Mouse (Mus musculus) layer of hippocampus, postnatal 36 days (tissue): ENCODE results near the gene Banp. TPM values are rescaled to one million over a fixed set of nuclear protein-coding genes. Genes with fewer than 3 reads are reported as not detected.

Source experiments
- DNase-seq, 2 experiments: peaks; one replicate each; pipeline ENCODE4 v3.0.0; 2022
- total RNA-seq, 2 experiments: library from RNA; stranded (reverse); gene quantifications; 2 replicates each; pipeline ENCODE4 v1.2.3; 2021

Gene Banp
- total RNA-seq, 2 experiments from 2014 or later, result 55.5 to 73.5 TPM

GRCm38 (mm10) chr8:121927316-121927715 lies 22.2 kb upstream of the Banp start:
- no peak for DNase-seq

DNA sequence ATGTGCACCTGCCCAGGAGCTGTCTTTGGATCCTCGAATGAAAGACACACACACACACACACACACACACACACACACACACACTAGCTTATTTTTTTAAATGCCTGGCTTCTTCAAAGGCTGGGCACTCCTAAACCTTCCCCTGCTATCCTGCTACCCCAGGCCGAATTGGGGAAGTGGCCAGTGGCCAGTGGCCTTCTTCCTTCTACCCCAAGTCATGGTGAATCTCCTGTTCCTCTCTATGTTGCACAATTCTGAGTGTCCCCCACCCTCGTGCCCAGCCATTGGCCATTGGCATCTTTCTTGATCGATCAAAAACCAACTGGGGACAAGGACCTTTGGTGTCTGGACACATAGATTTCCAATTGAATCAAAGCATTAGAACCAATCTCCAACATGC lies 19.5 kb upstream of the Banp start:
- DNase-seq, result no peak

DNA sequence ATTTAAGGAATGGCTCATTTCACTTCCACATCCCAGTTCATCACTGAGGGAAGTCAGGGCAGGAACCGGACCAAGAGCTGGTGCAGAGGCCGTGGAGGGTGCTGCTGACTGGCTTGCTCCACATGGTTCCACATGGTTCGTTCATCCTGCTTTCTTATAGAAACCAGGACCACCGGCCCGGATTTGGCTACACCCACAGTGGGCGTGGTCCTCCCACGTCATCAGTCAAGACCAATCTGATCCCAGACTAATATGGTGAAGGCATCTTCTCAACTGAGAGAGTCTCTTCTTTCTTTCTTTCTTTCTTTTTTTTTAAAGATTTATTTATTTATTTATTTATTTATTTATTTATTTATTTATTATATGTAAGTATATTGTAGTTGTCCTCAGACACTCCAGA lies 18.0 kb upstream of the Banp start:
- no peak for DNase-seq

- no peak for DNase-seq
Measured at GRCm38 (mm10) chr8:121932026-121932667, 17.4 kb upstream of the Banp start.

DNA sequence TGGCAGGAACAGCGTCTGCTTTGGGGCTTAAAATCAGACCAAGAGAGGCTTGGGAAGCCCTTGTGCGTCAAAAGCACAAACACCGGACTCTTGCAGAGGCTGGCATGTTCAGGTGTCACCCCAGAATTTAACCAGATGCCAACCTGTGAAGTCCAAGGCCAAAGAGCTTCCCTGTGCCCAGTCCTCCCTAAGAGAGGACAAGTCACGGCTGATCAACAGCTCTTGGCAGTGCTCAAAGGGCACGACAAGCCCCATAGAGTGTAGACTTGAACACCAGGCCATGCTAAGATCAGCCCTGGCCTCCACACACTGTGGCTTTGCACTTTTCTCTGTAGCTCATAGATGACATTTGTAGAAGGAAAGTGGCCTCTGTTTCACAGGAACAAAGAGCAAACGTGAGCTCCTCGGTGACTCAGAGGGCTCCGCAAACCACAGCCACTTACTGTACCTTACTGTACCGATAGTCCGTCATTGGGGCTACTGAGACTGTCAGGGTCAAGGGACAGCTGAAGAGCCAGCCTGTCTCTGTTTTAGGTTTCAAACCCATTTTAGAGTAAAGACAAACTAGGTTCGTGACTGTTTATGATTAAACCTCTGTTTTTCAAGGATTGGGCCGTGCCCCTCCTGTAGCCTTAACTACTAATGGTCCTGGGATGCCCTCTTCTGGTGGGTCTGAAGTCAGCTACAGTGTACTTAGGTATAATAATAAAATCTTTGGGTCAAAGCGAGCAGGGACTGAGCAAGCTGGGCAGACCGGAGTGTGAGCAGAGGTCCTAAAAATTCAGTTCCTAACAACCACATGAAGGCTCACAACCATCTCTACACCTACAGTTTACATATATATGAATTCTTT lies 16.7 kb upstream of the Banp start:
- DNase-seq, result no peak

DNA sequence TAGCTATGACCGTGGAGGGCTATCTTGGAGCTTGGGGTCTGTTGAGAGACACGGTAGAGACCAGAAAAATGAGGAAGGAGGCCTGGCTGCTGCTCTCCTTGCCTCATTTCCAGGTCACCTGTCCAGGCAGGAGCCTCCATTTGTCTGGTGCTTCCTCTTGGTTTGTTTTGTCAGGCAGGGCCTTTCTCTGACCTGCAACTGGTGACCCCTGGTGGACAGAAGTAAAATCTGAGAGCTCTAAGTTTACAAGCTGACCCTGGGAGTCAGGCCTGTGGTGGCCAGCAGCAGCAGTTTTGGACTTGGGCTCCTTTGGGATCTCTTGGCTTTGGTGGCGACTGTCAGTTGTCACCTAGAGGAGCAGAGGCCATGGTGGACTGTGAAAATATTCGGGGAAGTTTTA lies 15.0 kb upstream of the Banp start:
- no peak for DNase-seq

DNA sequence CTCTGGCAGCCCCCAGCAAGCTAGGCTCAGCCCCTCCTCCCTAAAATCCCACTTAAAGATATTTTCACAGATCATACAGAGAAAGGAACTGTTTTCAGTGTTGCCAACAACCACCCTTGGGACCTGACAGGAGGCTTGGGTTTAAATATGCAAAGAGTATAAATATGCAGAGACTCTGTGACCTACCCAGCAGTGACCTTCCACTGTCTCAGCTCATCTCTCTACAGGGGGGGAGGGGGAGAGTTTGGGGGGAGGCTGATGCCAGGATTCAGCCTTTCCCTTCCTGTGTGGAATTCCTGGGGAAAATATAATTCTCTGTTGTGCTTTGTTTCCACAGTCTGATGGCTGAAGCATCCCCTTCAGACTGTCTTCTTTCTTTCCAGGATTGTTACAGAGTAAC lies 14.6 kb upstream of the Banp start:
- DNase-seq, result no peak

GRCm38 (mm10) chr8:121935341-121936294 lies 13.9 kb upstream of the Banp start:
- DNase-seq, result peak; percentile 61 to 81

GRCm38 (mm10) chr8:121936391-121936790 lies 13.2 kb upstream of the Banp start:
- no peak for DNase-seq

GRCm38 (mm10) chr8:121938732-121939131 lies 10.8 kb upstream of the Banp start:
- DNase-seq, result no peak

GRCm38 (mm10) chr8:121943057-121943540 lies 6.5 kb upstream of the Banp start:
- DNase-seq, result no peak

GRCm38 (mm10) chr8:121943716-121944115 lies 5.8 kb upstream of the Banp start:
- no peak for DNase-seq

- no peak for DNase-seq
Measured at GRCm38 (mm10) chr8:121944831-121945230, 4.7 kb upstream of the Banp start, which contains the start of gene Car5a. Gene Car5a, minus strand, starts transcription at chr8:121944904.

GRCm38 (mm10) chr8:121946351-121946750 lies 3.2 kb upstream of the Banp start:
- no peak for DNase-seq

DNA sequence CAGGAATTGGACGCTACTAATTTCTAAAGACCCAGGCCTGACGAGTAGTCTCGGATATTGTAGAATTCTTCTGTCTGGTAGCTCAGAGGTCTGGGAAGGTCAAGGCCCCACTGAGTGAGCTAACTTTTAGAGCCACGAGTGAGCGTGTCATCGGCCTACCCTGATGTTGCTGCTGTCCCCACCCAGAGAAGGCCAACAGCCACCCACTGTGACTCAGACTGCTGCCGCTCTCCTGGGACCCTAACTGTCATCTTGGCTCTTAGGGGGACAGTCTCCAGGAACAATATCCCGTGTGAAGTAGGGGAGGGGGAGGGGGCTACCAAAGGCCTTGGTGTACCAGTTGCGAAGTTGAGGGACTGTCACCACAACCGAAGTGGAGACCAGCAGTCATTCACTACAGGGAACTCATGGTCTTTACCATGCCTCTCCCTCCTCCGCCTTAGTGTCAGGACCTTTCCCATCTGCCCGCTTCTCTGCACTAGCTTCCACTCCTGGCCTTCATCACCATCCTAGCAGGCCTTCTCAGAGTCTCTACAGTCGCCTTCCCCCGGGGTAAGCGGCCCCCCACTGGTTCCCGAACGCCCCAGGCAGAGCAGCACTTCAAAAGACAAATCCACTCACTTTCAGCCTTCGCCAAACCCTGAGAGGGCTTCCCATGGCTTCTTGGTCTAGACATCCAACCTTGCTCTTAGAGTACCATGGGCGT lies 2.4 kb upstream of the Banp start:
- no peak for DNase-seq

DNA sequence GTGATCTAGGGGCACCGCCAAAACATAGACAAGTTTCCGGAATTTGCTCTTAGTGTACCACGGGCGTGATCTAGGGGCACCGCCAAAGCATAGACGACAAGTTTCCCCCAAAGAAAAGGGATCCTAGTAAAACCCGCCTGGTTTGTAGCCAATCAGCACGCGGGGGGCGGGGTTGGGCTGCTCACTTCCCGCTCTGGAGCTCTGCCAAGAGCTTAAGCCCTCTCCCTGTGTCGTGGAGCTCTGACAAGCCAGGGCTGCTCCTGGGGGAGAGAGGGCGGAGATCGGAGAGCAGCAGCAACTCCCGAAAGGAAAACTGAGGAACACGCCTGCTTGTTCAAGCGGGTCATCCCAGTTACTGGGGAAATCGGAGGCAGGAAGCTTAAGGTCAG lies 1.8 kb upstream of the Banp start:
- peak; percentile 64 to 71 for DNase-seq

GRCm38 (mm10) chr8:121948321-121949145 lies 1.0 kb upstream of the Banp start:
- no peak for DNase-seq

GRCm38 (mm10) chr8:121949941-121950748 lies 595 bp downstream of the Banp start:
- peak; percentile 98 for DNase-seq

- peak; percentile 44 to 60 for DNase-seq
Measured at GRCm38 (mm10) chr8:121950749-121951655, 1.5 kb downstream of the Banp start.
